Mouse (Mus musculus): ENCODE measurements around the gene Mesp2.
"Not testable (repeated sequence)": the region's sequence is repeated elsewhere in the genome, so short reads cannot be mapped to it uniquely, and the experiment has no call there.

Mesp2 gene

GRCm38 (mm10) chr7:79810611-79811506, at the start of gene Mesp2:
Gene Mesp2, plus strand, starts transcription at chr7:79810727.
- in situ Hi-C loops (cut with MseI, MboI): no loop called here

DNA sequence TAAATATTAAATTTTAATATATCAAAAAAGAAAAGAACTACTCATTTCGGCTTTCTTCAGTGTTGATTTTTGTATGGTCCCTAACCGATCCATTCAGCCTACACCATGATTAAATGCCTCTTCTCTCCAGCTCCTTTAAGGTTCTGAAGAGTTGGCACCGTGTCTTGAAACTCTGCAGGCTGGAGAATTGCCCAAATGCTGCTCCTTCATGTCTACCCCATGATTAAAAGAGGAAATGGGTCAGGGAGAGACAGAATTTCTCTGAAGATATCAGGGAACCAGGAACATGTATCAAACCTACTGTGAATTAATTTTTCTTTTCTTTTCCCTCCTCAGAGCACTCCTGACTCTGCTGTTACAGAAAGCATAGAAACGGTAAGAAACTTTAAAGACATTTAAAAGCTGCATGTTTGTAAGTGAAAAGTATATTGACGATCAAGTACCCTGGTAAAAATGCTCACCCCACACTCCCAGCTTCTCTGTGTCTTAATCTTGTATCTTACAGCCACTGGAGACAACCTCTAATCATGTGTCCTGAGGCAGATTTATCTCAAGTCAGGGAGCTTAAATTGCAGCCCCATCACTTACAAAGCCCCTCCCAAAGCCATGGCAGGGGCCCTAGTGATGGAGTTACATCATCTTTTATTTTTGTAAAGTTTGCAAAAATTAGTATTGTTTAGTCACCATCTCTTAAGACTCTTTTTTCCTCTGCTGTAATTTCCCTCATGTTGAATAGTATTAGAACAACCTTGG, 49.2 kb upstream of the Mesp2 start:
- in situ Hi-C loops (cut with MseI, MboI): no loop called here

GRCm38 (mm10) chr7:79762106-79762505, 48.4 kb upstream of the Mesp2 start:
- in situ Hi-C loops (cut with MseI, MboI): no loop called here

DNA sequence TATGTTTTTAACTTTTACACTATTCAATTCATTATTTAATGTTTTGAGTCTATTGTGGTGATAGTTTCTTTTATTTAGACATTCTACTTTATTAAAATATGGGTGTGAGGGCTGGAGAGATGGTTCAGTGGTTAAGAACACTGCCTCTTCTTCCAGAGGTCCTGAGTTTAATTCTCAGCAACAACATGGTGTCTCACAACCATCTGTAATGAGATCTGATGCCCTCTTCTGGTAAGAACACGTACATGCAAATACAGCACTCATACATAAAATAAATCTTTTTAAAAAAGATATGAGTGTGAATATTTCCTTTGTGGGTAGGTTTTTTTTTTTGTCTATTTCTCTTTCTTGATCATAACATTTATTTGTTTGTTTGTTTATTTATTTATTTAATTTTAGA, 44.5 kb upstream of the Mesp2 start:
- in situ Hi-C loops (cut with MseI, MboI): no loop called here

DNA sequence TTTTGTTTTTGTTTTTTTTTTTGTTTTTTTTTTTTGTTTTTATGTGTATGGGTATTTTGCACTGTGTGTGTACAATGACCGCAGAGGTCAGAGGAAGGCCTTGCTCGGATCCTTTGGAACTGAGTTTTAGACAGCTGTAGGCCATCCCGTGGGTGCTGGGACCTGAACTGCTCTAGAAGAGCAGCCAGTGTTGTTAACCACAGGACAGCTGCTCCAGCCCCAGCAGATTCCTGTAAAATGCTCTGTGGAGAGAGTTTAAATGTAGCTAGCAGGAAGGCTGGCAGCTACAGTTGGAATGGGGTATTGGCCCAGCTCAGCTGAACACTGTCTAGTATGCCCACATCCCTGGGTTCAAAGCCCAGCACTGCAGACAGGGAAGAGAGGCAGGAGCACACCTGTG, 40.9 kb upstream of the Mesp2 start:
- in situ Hi-C loops (cut with MseI, MboI): no loop called here

DNA sequence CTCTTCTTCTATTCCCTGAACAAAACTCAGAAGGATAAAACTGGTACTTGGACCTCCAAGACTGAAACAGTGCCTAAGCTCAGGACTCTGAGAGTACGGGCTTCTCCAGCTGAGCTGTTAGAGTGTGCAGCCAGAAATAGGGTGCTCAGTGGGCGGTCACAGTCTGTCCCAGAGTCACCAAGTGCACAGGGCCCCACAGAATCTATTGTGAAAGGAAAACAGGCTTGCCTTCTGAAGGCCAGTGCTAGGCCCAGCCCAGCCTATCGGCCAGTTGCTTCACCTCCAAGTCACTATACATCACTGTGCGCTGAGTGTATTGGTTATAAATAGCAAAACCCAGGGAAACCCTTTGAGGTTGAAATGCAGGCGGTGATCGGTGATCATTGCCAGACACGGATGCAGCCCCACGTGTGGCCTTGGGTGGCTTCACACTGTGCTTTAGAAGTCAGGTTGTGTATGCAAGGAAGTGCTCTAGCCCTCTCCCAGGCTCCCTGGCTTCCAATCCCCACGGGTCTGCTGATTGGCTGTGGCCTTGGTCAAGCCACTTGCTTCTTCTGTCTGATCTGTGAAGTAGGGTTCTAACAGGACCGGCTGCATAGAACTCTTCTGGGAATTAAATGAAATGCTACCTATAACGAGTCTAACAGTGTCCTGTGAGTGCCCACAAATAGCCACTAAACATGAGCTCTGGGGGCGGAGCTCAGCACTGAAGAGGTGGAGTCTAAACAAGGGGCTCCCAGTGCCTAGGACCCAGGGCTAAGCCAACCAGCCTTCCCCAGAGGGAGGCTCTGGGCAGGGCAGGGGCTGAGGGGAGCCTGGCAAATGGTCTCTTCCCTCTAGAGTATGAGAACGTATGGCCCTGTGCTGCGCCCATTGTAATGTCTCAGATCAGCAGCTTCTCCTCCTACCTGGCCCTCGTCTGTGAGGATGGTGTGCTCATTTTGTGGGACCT, 38.7 kb upstream of the Mesp2 start:
- in situ Hi-C loops (cut with MseI, MboI): no loop called here

GRCm38 (mm10) chr7:79780647-79781626, 29.6 kb upstream of the Mesp2 start:
- in situ Hi-C loops (cut with MseI, MboI): no loop called here

DNA sequence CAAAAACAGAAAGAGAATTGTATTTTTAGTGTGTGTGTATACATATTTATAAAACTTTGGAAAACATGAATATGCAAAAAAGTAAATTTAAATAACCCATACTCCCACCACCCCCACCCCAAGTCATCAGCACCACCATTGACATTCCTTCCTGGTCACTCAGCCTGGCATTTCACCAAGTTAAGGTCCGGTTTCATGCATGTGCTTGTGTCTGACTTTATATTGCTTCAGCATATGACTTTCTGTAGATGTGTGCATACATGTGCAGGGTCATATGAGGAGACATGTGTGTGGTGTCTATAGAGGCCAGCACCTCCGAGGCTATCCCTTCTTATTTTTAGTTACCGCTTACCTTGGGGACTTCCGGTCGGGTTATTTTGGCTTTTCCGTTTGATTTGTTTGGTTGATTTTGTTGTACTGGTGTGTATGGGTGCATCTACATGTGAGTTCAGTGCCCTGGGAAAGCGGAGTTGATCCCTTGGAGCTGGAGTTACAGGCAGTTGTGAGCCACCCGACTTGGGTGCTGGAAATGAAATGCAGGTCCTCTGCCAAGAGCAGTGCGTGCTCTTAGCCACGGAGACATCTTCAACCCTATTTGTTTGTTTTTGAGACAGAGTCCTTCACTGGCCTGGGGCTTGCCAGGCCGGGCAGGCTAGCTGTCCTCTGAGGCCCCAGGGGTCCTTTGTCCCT, 28.6 kb upstream of the Mesp2 start:
- in situ Hi-C loops (cut with MseI, MboI): no loop called here

DNA sequence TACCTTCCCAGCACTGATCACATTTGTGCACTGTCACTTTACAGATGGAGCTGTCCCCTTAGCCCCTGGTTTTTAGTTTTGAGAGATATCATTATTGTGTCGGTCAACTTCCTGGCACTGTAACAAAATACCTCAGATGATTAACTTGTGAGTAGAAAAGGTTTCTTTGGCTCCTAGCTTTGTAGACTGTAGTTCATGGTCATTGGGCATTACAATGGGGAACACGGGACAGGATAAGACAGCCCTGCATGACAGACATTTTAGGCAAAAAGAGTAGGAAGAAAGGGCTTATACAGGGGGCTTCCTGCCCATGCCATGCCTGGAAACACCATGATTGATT, 28.0 kb upstream of the Mesp2 start:
- in situ Hi-C loops (cut with MseI, MboI): no loop called here

GRCm38 (mm10) chr7:79786295-79786694, 24.2 kb upstream of the Mesp2 start:
- in situ Hi-C loops (cut with MseI, MboI): no loop called here

DNA sequence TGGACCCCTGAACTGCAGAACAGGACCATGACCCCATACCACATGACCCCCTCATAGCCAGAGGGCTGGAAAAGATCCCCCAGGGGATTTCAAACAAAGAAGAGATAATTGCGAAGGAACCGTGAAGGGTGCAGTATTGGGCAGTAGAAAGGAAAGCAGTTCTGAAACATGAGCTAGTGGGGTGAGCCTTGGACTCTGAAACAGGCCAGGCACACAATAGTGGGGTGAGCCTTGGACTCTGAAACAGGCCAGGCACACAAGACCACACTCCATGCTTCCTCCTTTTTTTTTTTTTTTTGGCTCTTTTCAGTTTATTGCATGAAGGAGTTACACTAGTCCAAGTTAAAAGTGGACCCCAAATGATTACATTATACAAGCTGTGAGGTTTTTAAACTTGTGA, 20.7 kb upstream of the Mesp2 start:
- in situ Hi-C loops (cut with MseI, MboI): not testable (repeated sequence)

DNA sequence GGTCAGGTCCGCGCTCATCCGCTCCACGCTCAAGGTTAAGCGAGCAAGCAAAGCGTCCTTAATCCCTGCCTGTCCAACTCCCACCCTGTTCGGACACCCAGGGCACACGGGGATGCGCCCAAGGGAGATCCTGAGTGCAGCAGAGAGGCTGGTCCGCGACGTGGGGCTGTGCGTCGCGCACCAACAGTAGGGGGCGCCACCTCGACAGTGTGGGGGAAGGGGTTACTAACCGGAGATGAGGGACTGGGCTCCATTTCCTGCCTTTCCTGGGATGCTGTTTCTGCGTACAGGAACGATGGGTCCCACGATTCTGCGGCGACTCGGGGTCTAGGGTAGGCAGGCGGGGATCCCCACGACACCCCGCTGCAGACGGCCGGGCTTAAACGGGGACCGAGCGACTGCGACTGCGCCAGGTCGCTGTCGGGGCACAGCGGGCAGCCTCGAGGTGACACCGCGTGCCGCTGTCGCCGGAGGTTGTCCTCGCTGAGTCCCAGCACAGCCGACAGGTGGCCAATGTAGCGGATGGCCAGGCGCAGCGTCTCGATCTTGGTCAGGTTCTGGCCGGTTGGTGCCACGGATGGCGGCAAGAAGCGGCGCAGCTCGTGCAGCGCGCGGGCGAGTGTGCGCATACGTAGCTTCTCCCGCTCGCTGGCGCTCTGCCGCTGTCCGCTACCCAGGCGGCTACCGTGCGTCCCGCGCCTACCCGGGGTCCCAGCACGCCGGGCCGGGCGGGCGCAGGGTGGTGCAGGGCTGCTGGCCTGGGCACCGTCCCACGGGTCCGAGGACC, 17.7 kb upstream of the Mesp2 start:
- in situ Hi-C loops (cut with MseI, MboI): no loop called here

DNA sequence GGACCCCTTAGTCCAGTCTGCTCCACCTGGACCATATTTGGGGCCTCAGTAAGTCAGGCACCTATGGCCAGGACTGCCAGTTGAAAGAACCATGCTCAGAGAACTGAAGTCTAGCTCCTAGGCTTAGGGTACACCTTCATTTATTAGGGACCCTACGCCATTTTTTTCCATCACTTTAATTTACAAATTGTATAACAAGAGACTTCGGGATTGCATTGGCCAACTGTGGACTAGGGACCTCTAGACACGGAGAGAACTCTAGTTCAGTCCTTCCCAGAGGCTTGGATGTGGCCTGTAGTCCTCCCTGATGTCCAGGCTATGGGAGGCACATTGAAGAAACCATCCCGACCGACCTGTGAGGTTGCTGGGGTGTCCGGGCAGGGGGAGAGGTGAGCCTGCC, 16.8 kb upstream of the Mesp2 start, which contains the start of gene Mesp1:
TSS of gene Mesp1 (minus strand) at position 101 of the 400 bp plus-strand sequence.
- in situ Hi-C loops (cut with MseI, MboI): no loop called here

DNA sequence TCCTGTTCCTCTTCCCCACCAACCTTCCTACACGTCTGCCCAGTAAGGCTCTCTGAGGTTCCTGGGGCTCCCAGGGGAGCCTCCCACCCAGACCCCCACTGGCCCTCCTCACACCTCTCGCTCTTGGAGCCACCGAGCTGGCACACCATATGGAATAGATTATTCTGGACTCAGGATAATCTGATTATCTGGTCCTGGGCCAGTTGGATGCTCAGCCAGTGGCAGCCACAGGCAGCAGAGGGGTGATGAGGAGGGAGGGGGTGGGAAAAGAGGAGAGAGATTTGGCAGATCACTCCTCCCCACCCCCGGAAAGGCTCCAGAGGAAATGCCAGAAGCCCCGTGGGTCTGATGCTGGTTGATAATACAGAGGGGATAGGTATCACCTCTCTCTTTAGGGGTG, 11.9 kb upstream of the Mesp2 start:
- in situ Hi-C loops (cut with MseI, MboI): loop anchor here (5.0 kb wide), 1 partner anchor 114 kb away; no protein-coding TSS in a partner anchor

GRCm38 (mm10) chr7:79799048-79799447, 11.5 kb upstream of the Mesp2 start:
- in situ Hi-C loops (cut with MseI, MboI): loop anchor here (5.0 kb wide), 1 partner anchor 113 kb away; no protein-coding TSS in a partner anchor

DNA sequence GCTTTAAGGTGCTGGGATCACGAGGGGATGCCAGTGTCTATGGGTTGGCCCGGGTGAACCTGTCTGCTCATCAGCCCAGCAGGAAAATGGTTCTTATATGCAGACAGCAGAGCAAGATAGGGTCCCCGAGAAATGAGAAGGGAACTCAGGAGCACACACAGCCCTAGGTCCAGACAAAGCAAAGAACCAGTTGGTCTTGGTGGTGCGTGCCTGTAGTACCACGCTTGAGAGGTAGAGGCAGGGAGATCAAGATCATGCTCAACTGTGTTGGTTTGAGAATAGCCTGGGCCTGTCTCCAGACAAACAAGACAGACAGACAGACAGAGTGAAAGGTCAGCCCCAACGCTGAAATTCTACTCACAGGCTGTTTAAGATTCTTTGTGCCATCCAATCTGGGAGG, 11.0 kb upstream of the Mesp2 start:
- in situ Hi-C loops (cut with MseI, MboI): loop anchor here (5.0 kb wide), 1 partner anchor 113 kb away; no protein-coding TSS in a partner anchor

DNA sequence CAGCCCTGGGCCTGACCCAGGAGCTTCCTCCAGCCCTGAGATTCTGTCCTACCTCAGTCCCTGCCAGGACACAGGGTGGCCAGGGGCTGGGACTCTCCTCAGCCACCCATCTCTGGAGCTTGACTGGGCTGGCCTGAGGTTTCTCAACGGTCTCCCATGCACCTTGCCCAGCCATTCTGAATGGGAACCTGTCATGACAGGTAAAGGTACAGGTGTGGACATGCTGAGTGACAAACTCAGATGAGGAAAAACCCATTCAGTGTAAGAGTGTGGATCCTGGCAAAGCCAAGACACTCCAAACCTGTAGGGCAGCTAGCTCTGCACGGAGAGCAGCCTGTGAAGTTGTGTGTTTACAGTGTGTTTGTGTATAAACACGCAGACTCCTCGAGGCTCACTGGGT, 10.2 kb upstream of the Mesp2 start:
- in situ Hi-C loops (cut with MseI, MboI): no loop called here

DNA sequence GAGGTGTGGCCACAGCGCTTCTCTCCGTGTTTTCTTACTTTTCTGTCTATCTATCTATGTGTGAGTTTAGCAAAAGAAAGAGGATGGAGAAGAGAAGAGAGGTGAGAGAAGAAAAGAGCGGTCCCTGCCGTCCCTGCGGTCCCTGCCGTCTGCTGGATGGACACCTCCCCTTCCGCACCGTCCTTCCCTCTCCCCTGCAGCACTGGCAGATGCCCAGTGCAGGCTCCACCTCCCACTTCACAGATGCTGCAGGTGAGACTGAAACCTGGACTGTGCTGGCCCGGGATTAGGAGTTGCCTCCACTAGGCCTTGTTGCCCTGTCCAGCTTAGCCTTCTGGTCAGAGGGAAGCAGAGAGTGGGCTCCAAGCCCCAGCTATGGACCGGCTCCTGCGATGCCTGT, 9.1 kb upstream of the Mesp2 start:
- in situ Hi-C loops (cut with MseI, MboI): no loop called here

DNA sequence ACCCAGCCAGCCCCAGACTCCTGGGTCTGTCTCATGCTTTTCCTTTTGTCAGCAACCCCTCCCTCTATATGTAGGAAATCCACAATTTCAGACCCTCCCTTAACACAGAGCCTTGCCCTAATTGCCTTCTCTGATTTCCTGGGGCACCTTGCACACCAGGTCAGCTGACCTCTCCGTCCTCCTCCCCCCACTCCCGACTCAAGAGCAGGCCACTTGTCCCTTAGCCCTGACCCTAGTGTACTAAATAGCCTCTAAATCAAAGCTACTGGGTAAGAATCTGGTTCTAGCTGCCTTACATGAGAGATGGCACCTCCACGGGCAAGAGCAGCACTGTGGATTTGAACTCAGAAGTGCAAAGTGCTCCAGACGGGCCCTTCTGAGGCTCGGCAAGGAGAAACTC, 8.5 kb upstream of the Mesp2 start:
- in situ Hi-C loops (cut with MseI, MboI): no loop called here
